Mouse (Mus musculus) C2C12 (cell line): ENCODE data around the gene 3110040M04Rik. TPM values are rescaled to one million over a fixed set of nuclear protein-coding genes. Genes with fewer than 3 reads are reported as not detected.

Experiments
- H3K27me3 ChIP-seq: one replicate; pipeline ENCODE4 v1.6.1; 2011; ENCODE audit not compliant: control insufficient read depth, insufficient read depth, insufficient read length
- H3K36me3 ChIP-seq: one replicate; pipeline ENCODE4 v1.6.1; 2011; ENCODE audit not compliant: control insufficient read depth, insufficient read depth
- H3K4me3 ChIP-seq: one replicate; pipeline ENCODE4 v1.5.1; 2011; ENCODE audit warnings: mild to moderate bottlenecking, control low read depth; ENCODE audit not compliant: poor library complexity, insufficient read depth, severe bottlenecking
- H3K79me2 ChIP-seq: one replicate; pipeline ENCODE4 v1.6.1; 2011; ENCODE audit not compliant: control insufficient read depth, insufficient read depth
- H3K79me3 ChIP-seq: one replicate; pipeline ENCODE4 v1.6.1; 2011; ENCODE audit warnings: low read depth, control low read depth
- H3ac ChIP-seq: one replicate; pipeline ENCODE3; 2011; ENCODE audit warnings: low read depth; ENCODE audit not compliant: control insufficient read depth, insufficient read length
- CEBPB ChIP-seq: IDR thresholded peaks from one replicate; pipeline ENCODE4 v1.6.1; 2011; ENCODE audit warnings: low read depth, mild to moderate bottlenecking, control low read depth, moderate library complexity
- CTCF ChIP-seq: IDR thresholded peaks from one replicate; pipeline ENCODE4 v1.5.1; 2011; ENCODE audit not compliant: control insufficient read depth, insufficient read depth, insufficient read length
- FOSL1 ChIP-seq: IDR thresholded peaks from one replicate; pipeline ENCODE4 v1.8.0; 2011; ENCODE audit warnings: mild to moderate bottlenecking, low read length; ENCODE audit not compliant: poor library complexity, insufficient read depth, severe bottlenecking
- MAX ChIP-seq: IDR thresholded peaks from one replicate; pipeline ENCODE4 v1.6.1; 2011; ENCODE audit warnings: mild to moderate bottlenecking, control low read depth
- MYOD1 ChIP-seq: IDR thresholded peaks from one replicate; pipeline ENCODE4 v1.6.1; 2011; ENCODE audit warnings: low read depth; ENCODE audit not compliant: control insufficient read depth, insufficient read length
- MYOG ChIP-seq: IDR thresholded peaks from one replicate; pipeline ENCODE4 v1.6.1; 2011; ENCODE audit not compliant: control insufficient read depth, insufficient read length; ENCODE audit errors: extremely low read depth
- USF1 ChIP-seq: IDR thresholded peaks from one replicate; pipeline ENCODE4 v1.6.1; 2011; ENCODE audit warnings: low read depth, mild to moderate bottlenecking, control low read depth, moderate library complexity
- polyA plus RNA-seq: library from polyadenylated mRNA; unstranded; fragments of >200 nt; fragmentation: generic; extraction: Trizol; gene quantifications from one replicate; pipeline ENCODE4 v1.2.1, GENCODE M21; 2012; ENCODE audit warnings: missing spikeins

Gene 3110040M04Rik
- polyA plus RNA-seq, 1 experiment = not detected

- no peaks in the 10 kb centered on the region for H3K36me3 ChIP-seq
- no peak overlapping the region for H3ac ChIP-seq
- no peak overlapping the region for H3K4me3 ChIP-seq
- no peaks in the 10 kb centered on the region for H3K79me3 ChIP-seq
- TF ChIP-seq USF1 (no peak), MYOG (no peak), MAX (no peak), FOSL1 (no peak), CEBPB (no peak), CTCF (no peak), MYOD1 (no peak)
- no peaks in the 10 kb centered on the region for H3K27me3 ChIP-seq
- H3K79me2 ChIP-seq = no peaks in the 10 kb centered on the region
Measured at GRCm38 (mm10) chr1:151166031-151166430, 37.9 kb upstream of the 3110040M04Rik start.

- Histone ChIP-seq H3K79me2 (no peaks in the 10 kb centered on the region), H3ac (no peak overlapping the region), H3K36me3 (no peaks in the 10 kb centered on the region), H3K79me3 (no peaks in the 10 kb centered on the region), H3K27me3 (no peaks in the 10 kb centered on the region), H3K4me3 (no peak overlapping the region)
- TF ChIP-seq MAX (no peak), CTCF (no peak), FOSL1 (no peak), MYOD1 (no peak), USF1 (no peak), MYOG (no peak), CEBPB (no peak)
Measured at GRCm38 (mm10) chr1:151167297-151168047, 36.4 kb upstream of the 3110040M04Rik start.

GRCm38 (mm10) chr1:151168637-151169036 lies 35.3 kb upstream of the 3110040M04Rik start:
- H3K27me3 ChIP-seq = no peaks in the 10 kb centered on the region
- no peaks in the 10 kb centered on the region for H3K79me2 ChIP-seq
- no peaks in the 10 kb centered on the region for H3K36me3 ChIP-seq
- no peak overlapping the region for H3ac ChIP-seq
- H3K79me3 ChIP-seq = no peaks in the 10 kb centered on the region
- TF ChIP-seq CEBPB (peak; percentile 63), MYOG (no peak)
- H3K4me3 ChIP-seq = no peak overlapping the region

GRCm38 (mm10) chr1:151171572-151172461 lies 32.1 kb upstream of the 3110040M04Rik start:
- Histone ChIP-seq H3K27me3 (no peaks in the 10 kb centered on the region), H3K79me2 (no peaks in the 10 kb centered on the region), H3K79me3 (no peaks in the 10 kb centered on the region), H3ac (no peak overlapping the region), H3K4me3 (no peak overlapping the region), H3K36me3 (no peaks in the 10 kb centered on the region)
- TF ChIP-seq MYOD1 = peak; percentile 71
- TF ChIP-seq MAX = peak; percentile 10
- no peak for TF ChIP-seq CEBPB
- TF ChIP-seq USF1 = peak; percentile 24
- TF ChIP-seq MYOG = no peak
- no peak for TF ChIP-seq CTCF
- peak; percentile 66 for TF ChIP-seq FOSL1

- Histone ChIP-seq H3K79me2 (no peaks in the 10 kb centered on the region), H3K27me3 (no peaks in the 10 kb centered on the region), H3K36me3 (no peaks in the 10 kb centered on the region), H3K79me3 (no peaks in the 10 kb centered on the region), H3K4me3 (no peak overlapping the region), H3ac (no peak overlapping the region)
- TF ChIP-seq CEBPB (no peak), FOSL1 (no peak), MAX (no peak), CTCF (no peak), MYOG (no peak), MYOD1 (no peak)
Measured at GRCm38 (mm10) chr1:151177030-151177936, 26.6 kb upstream of the 3110040M04Rik start.
